Mouse (Mus musculus) small intestine, adult 2 months (tissue): Measurements from ENCODE around the gene Podxl2. TPM values are rescaled to one million over a fixed set of nuclear protein-coding genes. Genes with fewer than 3 reads are reported as not detected.

ENCODE experiments used
- H3K27ac ChIP-seq: fragments of 200-500 bp; 2 replicates; pipeline ENCODE4 v1.5.1; 2012; ENCODE audit warnings: low read depth, low read length, control low read depth, inconsistent platforms; ENCODE audit not compliant: insufficient read depth
- H3K27me3 ChIP-seq: fragments of 200-500 bp; 2 replicates; pipeline ENCODE4 v1.6.1; 2012; ENCODE audit warnings: mild to moderate bottlenecking, moderate library complexity, low read length, inconsistent platforms; ENCODE audit not compliant: control insufficient read depth, insufficient read depth
- H3K36me3 ChIP-seq: fragments of 200-500 bp; 2 replicates; pipeline ENCODE4 v1.6.1; 2012; ENCODE audit warnings: mild to moderate bottlenecking, low read length, control low read depth, inconsistent platforms; ENCODE audit not compliant: control insufficient read depth, insufficient read depth
- H3K4me1 ChIP-seq: fragments of 200-500 bp; 2 replicates; pipeline ENCODE4 v1.6.1; 2012; ENCODE audit warnings: low read length, inconsistent platforms, mixed read lengths; ENCODE audit not compliant: control insufficient read depth, insufficient read depth, insufficient read length
- H3K4me3 ChIP-seq: fragments of 200-500 bp; 2 replicates; pipeline ENCODE4 v1.5.1; 2012; ENCODE audit warnings: low read depth, mild to moderate bottlenecking, control low read depth, inconsistent platforms, low read length, moderate library complexity
- CTCF ChIP-seq: fragments of 200-500 bp; IDR thresholded peaks from 2 replicates; pipeline ENCODE4 v1.5.1; 2012; ENCODE audit warnings: low read depth, mild to moderate bottlenecking, control low read depth, inconsistent platforms, low read length, moderate library complexity, mixed read lengths; ENCODE audit not compliant: insufficient replicate concordance, insufficient read length; ENCODE audit errors: extremely low read depth
- POLR2A ChIP-seq: fragments of 200-500 bp; IDR thresholded peaks from 2 replicates; pipeline ENCODE4 v1.6.1; 2012; ENCODE audit warnings: low read depth, mild to moderate bottlenecking, control low read depth, inconsistent platforms, low read length, moderate library complexity
- WGBS: fragments of 180-500 bp; shearing (Covaris S2); methylation state at CpG from one replicate; pipeline ENCODE4 v1.1.7; 2018; 5-methylcytosine and 5-hydroxymethylcytosine counted together
- polyA plus RNA-seq: library from polyadenylated mRNA; depleted of rRNA; stranded (reverse); fragments of >200 nt; gene quantifications from 2 replicates; pipeline ENCODE4 v1.2.3, GENCODE M21; 2012

The Podxl2 gene
- polyA plus RNA-seq, 1 experiment: 22.1 TPM

DNA sequence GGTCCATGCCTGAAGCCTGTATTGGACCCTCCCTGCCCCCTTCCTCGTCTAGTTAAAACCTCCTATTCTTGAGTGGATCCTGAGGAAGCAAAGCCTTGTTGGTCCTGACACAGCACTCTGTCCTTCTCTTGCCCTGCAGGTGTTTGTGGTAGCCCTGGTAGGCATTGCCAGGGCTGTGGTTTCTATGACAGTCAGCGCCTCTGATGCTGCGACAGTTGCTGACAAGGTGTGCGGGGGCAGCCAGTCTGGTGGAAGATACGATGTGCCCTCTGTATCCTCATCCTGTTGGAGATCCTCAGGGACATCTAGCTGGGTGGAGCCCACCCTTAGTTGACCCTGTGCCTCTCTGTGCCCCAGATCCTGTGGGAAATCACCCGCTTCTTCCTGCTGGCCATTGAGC lies 34.3 kb upstream of the Podxl2 start:
- H3K36me3 ChIP-seq: peaks cover 34% of the 10 kb centered on the region
- H3K27me3 ChIP-seq: no peaks in the 10 kb centered on the region
- WGBS: 91% methylated on average over 6 of the region's 6 CpGs
- no peak overlapping the region for H3K27ac ChIP-seq
- TF ChIP-seq POLR2A (no peak), CTCF (no peak)
- peaks cover 7% of the 10 kb centered on the region; the same call in 1 of the 2 replicates for H3K4me1 ChIP-seq
- H3K4me3 ChIP-seq: no peak overlapping the region

DNA sequence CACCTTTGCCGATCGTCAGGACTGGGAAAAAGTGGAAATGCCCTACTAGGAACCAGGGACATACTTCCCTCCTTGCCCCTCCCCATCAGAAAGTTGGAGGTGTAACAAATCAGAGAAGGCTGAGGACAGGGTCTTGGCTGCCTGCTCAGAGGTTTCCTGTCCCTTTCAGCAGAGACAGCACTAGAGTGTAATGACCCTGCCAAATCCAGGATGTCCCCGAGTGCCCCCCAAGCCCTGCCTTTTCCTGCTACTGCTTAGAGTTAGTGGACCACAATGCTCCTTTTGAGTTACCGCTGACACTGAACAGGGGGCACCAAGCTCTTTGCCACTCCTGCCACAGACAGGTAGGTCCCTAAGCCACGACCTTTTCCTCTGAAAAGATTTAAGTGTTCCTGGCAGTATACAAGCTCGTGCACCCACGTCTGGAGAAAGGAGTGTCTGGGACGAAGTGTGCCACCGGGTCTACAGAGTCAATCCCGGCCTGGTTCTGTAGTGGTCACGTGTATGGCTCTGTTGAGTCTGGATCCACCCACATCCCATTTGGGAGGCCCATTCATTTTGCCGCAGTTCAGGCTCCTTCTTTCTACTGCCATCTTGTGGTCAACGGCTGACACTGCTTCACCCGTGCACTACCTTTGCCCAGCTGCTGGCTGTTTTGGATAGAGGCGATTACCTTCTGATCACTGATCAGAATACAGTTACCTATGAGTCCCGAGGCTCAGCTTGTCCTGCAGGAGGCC lies 31.7 kb upstream of the Podxl2 start:
- TF ChIP-seq POLR2A (peak; percentile 54; the same call in 1 of the 2 replicates), CTCF (peak; percentile 92)
- H3K27ac ChIP-seq: no peak overlapping the region
- H3K27me3 ChIP-seq: no peaks in the 10 kb centered on the region
- H3K4me1 ChIP-seq: peaks cover 18% of the 10 kb centered on the region
- 17% methylated on average over 16 of the region's 16 CpGs for WGBS
- H3K4me3 ChIP-seq: no peak overlapping the region
- peaks cover 25% of the 10 kb centered on the region for H3K36me3 ChIP-seq

DNA sequence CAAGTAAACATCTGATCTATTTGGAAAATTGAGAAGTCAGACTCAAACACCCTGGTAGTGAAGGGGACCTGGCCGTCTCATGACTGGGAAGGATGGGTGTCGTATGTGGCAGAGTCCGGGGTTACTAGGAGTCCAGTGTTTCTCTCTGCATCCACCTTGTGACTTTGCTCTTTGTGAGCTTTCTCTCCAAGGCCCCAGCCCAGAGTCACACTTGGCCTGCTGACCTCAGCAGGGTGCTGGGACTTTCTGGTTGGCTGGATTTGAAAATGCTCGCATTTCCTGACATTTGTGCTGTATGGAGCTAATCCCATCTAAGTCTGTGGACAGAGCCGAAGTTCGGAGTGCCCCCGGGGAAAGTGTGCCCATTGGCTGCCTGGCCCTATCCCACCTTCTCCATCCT lies 30.2 kb upstream of the Podxl2 start:
- Histone ChIP-seq H3K4me1 (peaks cover 24% of the 10 kb centered on the region), H3K36me3 (peaks cover 13% of the 10 kb centered on the region), H3K27ac (no peak overlapping the region), H3K4me3 (no peak overlapping the region), H3K27me3 (no peaks in the 10 kb centered on the region)
- WGBS: 87% methylated on average over 7 of the region's 7 CpGs
- TF ChIP-seq CTCF (no peak), POLR2A (no peak)

DNA sequence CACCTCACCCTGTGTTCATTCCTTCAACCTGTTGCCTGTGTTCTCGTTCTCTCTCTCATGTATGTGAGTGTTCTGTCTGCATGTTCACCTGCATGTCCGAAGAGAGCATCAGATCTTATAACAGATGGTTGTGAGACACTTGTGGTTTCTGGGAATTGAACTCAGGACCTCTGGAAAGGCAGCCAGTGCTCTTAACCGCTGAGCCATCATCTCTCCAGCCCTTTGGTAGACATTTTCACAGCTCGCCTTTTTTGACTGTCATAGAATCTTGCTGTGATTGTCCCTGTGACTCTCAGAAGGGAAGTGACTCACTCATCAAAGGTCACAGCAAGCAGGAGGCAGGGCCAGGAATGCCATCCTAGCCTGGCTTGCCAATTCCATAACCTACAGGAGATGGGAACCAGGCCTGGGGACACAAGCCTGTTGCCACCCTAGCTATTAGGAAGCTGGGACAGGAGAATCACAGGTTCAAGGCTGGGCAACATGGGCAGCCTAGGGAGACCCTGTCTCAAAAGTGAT lies 29.7 kb upstream of the Podxl2 start:
- Histone ChIP-seq H3K36me3 (peaks cover 8% of the 10 kb centered on the region), H3K4me3 (no peak overlapping the region), H3K4me1 (peaks cover 24% of the 10 kb centered on the region), H3K27ac (peak overlapping the region; percentile 31), H3K27me3 (no peaks in the 10 kb centered on the region)
- TF ChIP-seq CTCF: no peak
- TF ChIP-seq POLR2A: no peak
- WGBS: 64% methylated on average over 4 of the region's 4 CpGs

DNA sequence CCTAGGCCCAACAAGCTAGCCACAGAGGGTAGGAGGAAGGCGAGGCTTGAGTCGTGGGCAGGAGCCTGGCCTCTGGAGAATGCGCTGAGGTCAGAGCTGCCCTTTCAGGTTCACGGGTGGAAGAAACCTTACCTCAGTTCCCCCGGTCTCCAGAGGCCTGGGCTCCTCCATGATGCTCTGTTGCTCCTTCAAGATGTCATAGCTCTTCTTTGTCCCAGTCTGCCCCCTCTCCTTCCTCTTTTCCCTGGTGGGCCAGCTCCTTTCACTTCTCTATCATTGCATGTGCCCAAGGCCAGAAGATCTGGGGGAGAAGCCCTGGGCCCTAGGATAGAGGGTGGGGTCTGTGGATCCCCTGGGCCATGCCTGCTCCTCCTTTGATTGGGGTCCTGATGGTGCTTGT lies 28.9 kb upstream of the Podxl2 start:
- Histone ChIP-seq H3K27ac (no peak overlapping the region; the same call in 1 of the 2 replicates), H3K4me3 (peak overlapping the region; percentile 31), H3K36me3 (peaks cover 2% of the 10 kb centered on the region; the same call in 1 of the 2 replicates), H3K27me3 (no peaks in the 10 kb centered on the region), H3K4me1 (peaks cover 24% of the 10 kb centered on the region)
- TF ChIP-seq POLR2A (no peak), CTCF (no peak)
- WGBS: 44% methylated on average over 5 of the region's 5 CpGs

DNA sequence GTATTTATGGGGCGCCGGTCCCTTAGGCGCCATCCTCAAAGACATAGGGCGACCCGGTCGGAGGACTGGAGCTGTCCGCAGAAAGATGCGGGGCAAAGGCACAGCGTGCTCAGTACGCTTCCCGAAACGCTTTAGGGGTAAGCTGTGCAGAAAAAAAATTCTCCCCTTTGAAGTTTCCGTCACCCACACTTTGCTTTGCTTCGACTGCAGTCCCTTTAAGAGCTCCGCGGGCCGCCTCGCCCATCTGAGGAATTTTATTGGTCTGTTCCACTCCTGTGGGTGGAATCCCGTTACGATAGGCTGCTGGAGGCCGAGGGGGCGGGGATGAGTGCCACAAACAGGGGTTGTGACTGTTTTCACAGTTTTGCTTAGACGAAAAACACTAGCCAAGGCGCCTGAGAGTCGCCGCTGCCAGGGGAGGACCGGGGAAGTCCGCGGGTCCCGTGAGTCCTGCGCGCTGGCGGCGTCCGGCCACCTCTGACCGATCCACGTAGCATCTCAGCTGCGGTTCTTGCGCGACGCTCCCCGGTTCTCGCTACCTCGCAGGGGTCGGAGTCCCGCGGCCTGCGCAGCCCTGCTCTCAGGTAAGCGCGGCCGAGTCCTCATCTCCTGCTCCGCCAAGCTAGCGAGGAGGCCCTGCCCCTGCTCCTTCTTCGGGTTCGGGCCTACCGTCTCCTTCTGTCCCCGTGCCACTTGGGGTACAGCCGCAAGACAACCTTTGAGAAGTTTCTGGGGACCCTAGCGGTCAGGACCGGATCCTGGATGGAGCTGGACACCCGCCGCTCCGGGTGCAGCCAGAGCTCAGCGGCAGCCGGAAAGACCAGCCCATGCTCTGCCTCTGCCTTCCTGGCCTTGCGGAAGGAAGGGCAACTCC lies 27.3 kb upstream of the Podxl2 start, which contains the start of gene Tpra1:
Gene Tpra1, plus strand, starts transcription at position 305 of the 874 bp plus-strand sequence.
- Histone ChIP-seq H3K27me3 (no peaks in the 10 kb centered on the region), H3K4me3 (peak within 1 kb of the TSS; percentile 86), H3K27ac (peak within 1 kb of the TSS; percentile 83), H3K4me1 (peaks cover 24% of the 10 kb centered on the region), H3K36me3 (no peaks in the 10 kb centered on the region)
- TF ChIP-seq POLR2A (peak; percentile 74), CTCF (peak; percentile 28; the same call in 1 of the 2 replicates)
- under 1% methylated on average over 66 of the region's 66 CpGs for WGBS
